Mouse (Mus musculus): Measurements from ENCODE around the gene Atxn2. TPM values are rescaled to one million over a fixed set of nuclear protein-coding genes. Genes with fewer than 3 reads are reported as not detected.

The Atxn2 gene
- polyA plus RNA-seq, 1 experiment from 2014 or later, result 74.4 TPM

DNA sequence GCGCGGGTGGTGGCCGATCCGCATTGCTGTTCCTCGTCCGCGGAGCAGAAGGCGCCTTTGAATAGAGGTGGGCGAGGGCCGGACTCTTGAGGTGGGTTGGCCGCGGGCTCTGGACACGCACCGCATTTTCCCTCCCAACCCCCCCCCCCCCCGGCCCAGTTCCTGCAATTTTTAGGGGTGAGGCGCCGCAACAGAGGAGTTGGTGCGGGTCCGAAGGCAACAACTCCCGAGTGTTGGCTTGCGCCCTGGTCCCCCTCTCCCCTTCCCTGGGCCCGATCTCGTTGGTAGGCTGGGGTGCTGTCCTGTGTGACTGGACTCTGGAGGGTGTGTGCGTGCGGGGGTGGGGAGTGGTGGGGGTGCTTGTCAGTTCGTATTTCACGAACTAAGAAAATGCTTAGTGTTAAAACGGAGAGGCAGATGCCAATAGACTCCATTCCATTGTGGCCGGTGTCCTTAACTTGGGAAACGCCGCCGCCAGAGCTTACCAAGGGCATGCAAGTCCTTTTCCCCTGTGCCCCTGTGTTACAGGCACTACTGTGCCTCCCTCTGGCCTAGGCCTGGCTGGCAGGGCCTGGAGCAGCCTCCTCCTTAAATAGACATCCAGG lies 1.9 kb downstream of the Atxn2 start:
- Histone ChIP-seq H3K27me3 (ENCODE audit: control insufficient read depth, insufficient read depth, low read length) (no peaks in the 10 kb centered on the region), H3K27ac (replicated peaks; ENCODE audit: low read depth, low read length) (peak overlapping the region; percentile 97), H3K36me3 (ENCODE audit: control insufficient read depth, insufficient read depth, low read length) (peaks cover 2% of the 10 kb centered on the region; the same call in 1 of the 2 replicates), H3K9ac (ENCODE audit: low read length) (peak overlapping the region; percentile 95), H3K4me2 (ENCODE audit: low read depth, severe bottlenecking) (peak overlapping the region; percentile 59), H3K9me3 (ENCODE audit: control insufficient read depth, low read length) (no peaks in the 10 kb centered on the region), H3K4me3 (ENCODE audit: low read depth, low read length) (peak overlapping the region; percentile 100), H3K4me1 (ENCODE audit: control insufficient read depth, insufficient read depth, low read length) (peaks cover 14% of the 10 kb centered on the region; the same call in 1 of the 2 replicates)
- WGBS, result under 1% methylated on average over 26 of the region's 32 CpGs
- ATAC-seq (ENCODE audit: insufficient number of reproducible peaks, low FRiP score, low TSS enrichment, low read depth) (peak; percentile 53; the same call in 1 of the 2 replicates), DNase-seq (ENCODE audit: low spot score) (peak; percentile 73)

DNA sequence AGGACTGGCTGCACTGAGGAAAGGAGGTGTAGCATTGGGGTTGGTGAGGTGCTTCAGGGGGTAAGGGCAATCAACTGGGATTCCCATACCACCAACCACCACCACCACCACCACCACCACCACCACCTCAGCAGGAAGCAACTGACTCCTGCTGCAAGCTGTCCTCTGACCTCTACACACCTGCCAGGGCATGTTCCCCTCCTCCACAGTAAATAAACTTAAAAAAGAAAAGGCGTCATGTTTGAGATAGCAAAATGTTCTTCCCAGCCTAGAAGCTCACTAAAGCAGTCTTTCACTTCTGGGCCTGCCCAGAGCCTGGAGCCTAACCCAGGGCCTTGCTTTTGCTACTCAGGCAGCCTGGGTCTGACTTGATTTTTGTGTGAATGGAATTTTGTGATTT lies 3.2 kb downstream of the Atxn2 start:
- H3K4me2 ChIP-seq (ENCODE audit: low read depth, severe bottlenecking), result no peak overlapping the region
- 71% methylated on average over 1 of the region's 1 CpGs for WGBS
- no peak overlapping the region for H3K27ac ChIP-seq (replicated peaks; ENCODE audit: low read depth, low read length)
- no peaks in the 10 kb centered on the region for H3K9me3 ChIP-seq (ENCODE audit: control insufficient read depth, low read length)
- H3K4me3 ChIP-seq (ENCODE audit: low read depth, low read length), result no peak overlapping the region
- H3K4me1 ChIP-seq (ENCODE audit: control insufficient read depth, insufficient read depth, low read length), result peaks cover 14% of the 10 kb centered on the region; the same call in 1 of the 2 replicates
- peaks cover 2% of the 10 kb centered on the region; the same call in 1 of the 2 replicates for H3K36me3 ChIP-seq (ENCODE audit: control insufficient read depth, insufficient read depth, low read length)
- no peak for ATAC-seq (ENCODE audit: insufficient number of reproducible peaks, low FRiP score, low TSS enrichment, low read depth)
- H3K9ac ChIP-seq (ENCODE audit: low read length), result no peak overlapping the region
- no peaks in the 10 kb centered on the region for H3K27me3 ChIP-seq (ENCODE audit: control insufficient read depth, insufficient read depth, low read length)
- no peak for DNase-seq (ENCODE audit: low spot score)

DNA sequence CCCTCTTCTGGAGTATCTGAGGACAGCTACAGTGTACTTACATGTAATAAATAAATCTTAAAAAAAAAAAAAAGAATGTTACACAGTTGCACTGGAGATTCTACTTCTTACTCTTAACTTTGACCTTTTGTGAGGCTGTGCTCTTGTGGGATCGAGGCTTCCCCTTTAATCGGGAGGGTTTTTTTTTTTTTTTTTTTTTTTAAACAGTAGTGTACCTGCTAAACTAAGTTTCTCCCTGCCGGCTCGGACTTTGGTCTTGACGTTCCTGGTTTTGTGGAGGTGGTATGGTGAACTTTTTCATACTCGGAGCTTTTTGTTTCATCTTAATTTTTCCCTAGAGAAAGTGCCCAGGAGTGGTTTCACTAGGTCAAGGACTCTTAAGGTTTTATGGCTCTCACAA lies 3.8 kb downstream of the Atxn2 start:
- Histone ChIP-seq H3K4me2 (ENCODE audit: low read depth, severe bottlenecking) (no peak overlapping the region), H3K9me3 (ENCODE audit: control insufficient read depth, low read length) (no peaks in the 10 kb centered on the region), H3K9ac (ENCODE audit: low read length) (no peak overlapping the region), H3K27ac (replicated peaks; ENCODE audit: low read depth, low read length) (no peak overlapping the region), H3K4me3 (ENCODE audit: low read depth, low read length) (no peak overlapping the region), H3K4me1 (ENCODE audit: control insufficient read depth, insufficient read depth, low read length) (peaks cover 14% of the 10 kb centered on the region; the same call in 1 of the 2 replicates), H3K36me3 (ENCODE audit: control insufficient read depth, insufficient read depth, low read length) (peaks cover 2% of the 10 kb centered on the region; the same call in 1 of the 2 replicates), H3K27me3 (ENCODE audit: control insufficient read depth, insufficient read depth, low read length) (no peaks in the 10 kb centered on the region)
- 79% methylated on average over 6 of the region's 6 CpGs for WGBS
- no peak for DNase-seq (ENCODE audit: low spot score)
- ATAC-seq (ENCODE audit: insufficient number of reproducible peaks, low FRiP score, low TSS enrichment, low read depth), result no peak

DNA sequence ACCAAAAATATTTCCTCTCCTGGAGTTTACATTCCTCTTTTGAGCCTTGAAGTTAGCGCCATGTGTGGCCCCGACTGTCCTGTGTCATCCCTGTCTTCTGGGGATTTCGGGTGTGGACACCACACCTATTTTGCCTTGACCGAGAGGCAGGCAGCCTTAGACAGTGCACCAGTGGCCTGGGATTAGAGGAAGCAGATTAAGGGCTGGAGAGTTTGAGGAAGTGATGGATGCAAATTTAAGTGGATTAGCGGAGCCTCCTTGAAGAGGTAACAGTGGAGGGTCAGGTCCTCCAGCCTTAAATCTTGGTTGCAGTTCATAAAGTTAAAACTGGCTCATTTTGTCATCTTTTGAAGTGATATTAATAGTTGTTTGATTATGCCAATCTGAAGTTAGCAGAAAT lies 7.3 kb downstream of the Atxn2 start:
- Histone ChIP-seq H3K27ac (replicated peaks; ENCODE audit: low read depth, low read length) (no peak overlapping the region), H3K27me3 (ENCODE audit: control insufficient read depth, insufficient read depth, low read length) (no peaks in the 10 kb centered on the region), H3K9me3 (ENCODE audit: control insufficient read depth, low read length) (no peaks in the 10 kb centered on the region), H3K4me3 (ENCODE audit: low read depth, low read length) (no peak overlapping the region), H3K4me2 (ENCODE audit: low read depth, severe bottlenecking) (no peak overlapping the region), H3K9ac (ENCODE audit: low read length) (no peak overlapping the region), H3K36me3 (ENCODE audit: control insufficient read depth, insufficient read depth, low read length) (peaks cover 2% of the 10 kb centered on the region; the same call in 1 of the 2 replicates), H3K4me1 (ENCODE audit: control insufficient read depth, insufficient read depth, low read length) (peaks cover 12% of the 10 kb centered on the region; the same call in 1 of the 2 replicates)
- ATAC-seq (ENCODE audit: insufficient number of reproducible peaks, low FRiP score, low TSS enrichment, low read depth) (no peak), DNase-seq (ENCODE audit: low spot score) (no peak)
- WGBS, result 92% methylated on average over 5 of the region's 5 CpGs

DNA sequence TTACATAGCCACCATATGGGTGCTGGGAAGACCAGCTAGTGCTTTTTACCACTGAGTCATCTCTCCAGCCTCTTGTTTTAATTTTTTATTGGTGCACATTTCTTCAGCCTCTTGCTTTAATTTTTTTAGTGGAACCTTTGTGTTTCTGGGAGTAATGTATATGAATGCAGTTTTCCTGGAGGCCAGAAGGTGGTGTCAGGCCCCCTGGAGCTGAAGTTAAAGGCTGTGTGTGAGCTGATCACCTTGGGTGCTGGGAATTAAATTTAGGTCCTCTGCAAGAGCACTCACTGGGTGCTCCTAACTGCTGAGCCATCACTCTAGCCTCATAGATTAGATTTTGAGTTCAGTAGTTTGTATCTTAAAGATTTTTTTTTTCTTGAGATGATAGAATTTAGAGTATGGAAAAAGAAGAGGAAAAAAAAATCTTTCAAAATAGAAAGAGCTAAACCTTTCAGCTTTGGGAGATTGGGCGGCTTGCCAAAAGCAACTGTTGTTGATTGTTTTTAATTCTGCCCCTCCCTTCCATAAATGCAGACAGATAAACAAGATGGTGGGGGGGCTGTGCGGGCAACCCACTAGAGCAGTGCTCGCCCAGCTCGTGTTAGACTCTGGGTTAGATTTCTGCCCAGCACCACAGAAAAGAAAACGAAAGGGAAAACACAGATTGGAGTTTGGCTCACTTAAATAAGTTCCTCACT lies 9.9 kb downstream of the Atxn2 start:
- no peaks in the 10 kb centered on the region for H3K9me3 ChIP-seq (ENCODE audit: control insufficient read depth, low read length)
- no peak overlapping the region for H3K9ac ChIP-seq (ENCODE audit: low read length)
- H3K36me3 ChIP-seq (ENCODE audit: control insufficient read depth, insufficient read depth, low read length), result peaks cover 2% of the 10 kb centered on the region; the same call in 1 of the 2 replicates
- WGBS, result 91% methylated on average over 5 of the region's 5 CpGs
- no peak for ATAC-seq (ENCODE audit: insufficient number of reproducible peaks, low FRiP score, low TSS enrichment, low read depth)
- no peaks in the 10 kb centered on the region for H3K27me3 ChIP-seq (ENCODE audit: control insufficient read depth, insufficient read depth, low read length)
- no peak overlapping the region for H3K4me3 ChIP-seq (ENCODE audit: low read depth, low read length)
- no peak overlapping the region for H3K27ac ChIP-seq (replicated peaks; ENCODE audit: low read depth, low read length)
- DNase-seq (ENCODE audit: low spot score), result no peak
- H3K4me1 ChIP-seq (ENCODE audit: control insufficient read depth, insufficient read depth, low read length), result 0 out of 2 replicates have a peak, but pooled peaks cover 4% of the 10 kb centered on the region
- H3K4me2 ChIP-seq (ENCODE audit: low read depth, severe bottlenecking), result no peak overlapping the region

DNA sequence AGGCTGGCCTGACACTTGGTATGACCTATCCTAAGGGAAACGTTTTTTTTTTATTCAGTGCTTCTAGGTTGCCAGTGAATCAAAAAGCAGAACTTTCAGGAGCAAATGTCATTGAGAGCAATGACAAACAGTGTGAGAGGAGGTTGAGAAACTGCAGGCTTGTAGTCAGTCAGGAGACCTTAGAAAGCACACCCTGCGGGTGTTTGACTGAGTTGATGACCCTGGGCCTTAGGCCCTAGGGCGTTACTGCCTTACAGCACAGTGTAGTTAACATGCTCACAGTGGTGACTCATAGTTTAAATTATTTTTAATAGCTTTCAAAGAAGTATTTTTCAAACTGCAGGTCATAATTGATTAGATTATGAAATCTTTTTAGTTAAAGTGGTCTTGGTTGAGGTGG lies 10.7 kb downstream of the Atxn2 start:
- ATAC-seq (ENCODE audit: insufficient number of reproducible peaks, low FRiP score, low TSS enrichment, low read depth), result no peak
- no peak for DNase-seq (ENCODE audit: low spot score)
- no peaks in the 10 kb centered on the region for H3K36me3 ChIP-seq (ENCODE audit: control insufficient read depth, insufficient read depth, low read length)
- no peak overlapping the region for H3K4me3 ChIP-seq (ENCODE audit: low read depth, low read length)
- no peak overlapping the region for H3K4me2 ChIP-seq (ENCODE audit: low read depth, severe bottlenecking)
- no peaks in the 10 kb centered on the region for H3K27me3 ChIP-seq (ENCODE audit: control insufficient read depth, insufficient read depth, low read length)
- no peaks in the 10 kb centered on the region for H3K4me1 ChIP-seq (ENCODE audit: control insufficient read depth, insufficient read depth, low read length)
- no peak overlapping the region for H3K9ac ChIP-seq (ENCODE audit: low read length)
- no peaks in the 10 kb centered on the region for H3K9me3 ChIP-seq (ENCODE audit: control insufficient read depth, low read length)
- WGBS, result 78% methylated on average over 3 of the region's 3 CpGs
- no peak overlapping the region for H3K27ac ChIP-seq (replicated peaks; ENCODE audit: low read depth, low read length)

DNA sequence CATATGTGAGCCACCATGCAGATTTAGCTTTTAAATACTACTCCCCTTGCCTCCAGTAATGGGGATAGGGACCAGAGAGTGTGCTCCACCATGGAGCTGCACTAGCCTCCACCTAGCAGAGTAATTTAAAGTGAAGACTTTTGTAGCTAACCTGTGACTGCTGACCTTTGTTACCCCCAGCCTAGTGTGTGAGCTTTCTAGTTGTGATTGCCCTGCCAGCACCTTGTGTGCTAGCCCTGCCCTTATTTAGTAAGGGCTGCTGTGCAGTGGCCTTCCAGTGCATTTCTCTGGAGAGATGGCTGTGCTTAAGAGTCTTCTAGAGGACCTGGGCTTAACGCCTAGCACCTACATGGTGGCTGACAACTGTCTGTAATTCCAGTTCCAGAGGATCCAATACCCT lies 13.5 kb downstream of the Atxn2 start:
- no peak for ATAC-seq (ENCODE audit: insufficient number of reproducible peaks, low FRiP score, low TSS enrichment, low read depth)
- H3K4me1 ChIP-seq (ENCODE audit: control insufficient read depth, insufficient read depth, low read length), result no peaks in the 10 kb centered on the region
- 89% methylated on average over 1 of the region's 1 CpGs for WGBS
- DNase-seq (ENCODE audit: low spot score), result no peak
- no peak overlapping the region for H3K4me3 ChIP-seq (ENCODE audit: low read depth, low read length)
- no peak overlapping the region for H3K27ac ChIP-seq (replicated peaks; ENCODE audit: low read depth, low read length)
- no peak overlapping the region for H3K4me2 ChIP-seq (ENCODE audit: low read depth, severe bottlenecking)
- no peaks in the 10 kb centered on the region for H3K9me3 ChIP-seq (ENCODE audit: control insufficient read depth, low read length)
- no peak overlapping the region for H3K9ac ChIP-seq (ENCODE audit: low read length)
- H3K36me3 ChIP-seq (ENCODE audit: control insufficient read depth, insufficient read depth, low read length), result 0 out of 2 replicates have a peak, but pooled peaks cover 2% of the 10 kb centered on the region
- no peaks in the 10 kb centered on the region for H3K27me3 ChIP-seq (ENCODE audit: control insufficient read depth, insufficient read depth, low read length)

DNA sequence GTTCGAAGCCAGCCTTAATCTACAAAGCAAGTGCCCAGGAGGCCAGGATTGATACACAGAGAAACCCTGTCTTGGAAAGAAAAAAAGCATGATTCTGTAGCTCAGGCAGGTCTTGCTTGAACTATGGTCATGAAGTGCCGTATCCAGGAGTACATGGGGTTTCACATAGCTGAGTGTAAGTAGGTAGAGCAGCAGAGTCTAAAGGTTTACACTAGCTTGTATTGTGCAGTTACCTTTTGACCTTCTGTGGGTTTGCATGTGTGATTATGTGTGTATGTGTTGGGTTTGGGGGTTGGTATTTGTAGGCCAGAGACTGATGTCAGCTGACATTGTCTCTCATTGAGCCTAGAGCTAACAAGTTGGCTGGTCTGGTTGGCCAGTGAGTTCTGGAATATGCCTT lies 18.9 kb downstream of the Atxn2 start:
- H3K4me3 ChIP-seq (ENCODE audit: low read depth, low read length), result no peak overlapping the region

More for the DNA sequence above, 18.9 kb downstream of the Atxn2 start:
- Histone ChIP-seq H3K9ac (ENCODE audit: low read length) (no peak overlapping the region), H3K36me3 (ENCODE audit: control insufficient read depth, insufficient read depth, low read length) (peaks cover 2% of the 10 kb centered on the region; the same call in 1 of the 2 replicates), H3K9me3 (ENCODE audit: control insufficient read depth, low read length) (no peaks in the 10 kb centered on the region), H3K27me3 (ENCODE audit: control insufficient read depth, insufficient read depth, low read length) (no peaks in the 10 kb centered on the region), H3K4me2 (ENCODE audit: low read depth, severe bottlenecking) (no peak overlapping the region), H3K27ac (replicated peaks; ENCODE audit: low read depth, low read length) (no peak overlapping the region), H3K4me1 (ENCODE audit: control insufficient read depth, insufficient read depth, low read length) (no peaks in the 10 kb centered on the region)
- 94% methylated on average over 2 of the region's 2 CpGs for WGBS
- ATAC-seq (ENCODE audit: insufficient number of reproducible peaks, low FRiP score, low TSS enrichment, low read depth), result no peak
- no peak for DNase-seq (ENCODE audit: low spot score)
